Mouse (Mus musculus) liver, postnatal 0 days (tissue): Measurements from ENCODE around the gene Clybl. TPM values are rescaled to one million over a fixed set of nuclear protein-coding genes. Genes with fewer than 3 reads are reported as not detected.
A peak's percentile ranks its signal among the peaks of the same experiment; 100 is the strongest.

Experiments used
- ATAC-seq: fragments of 200-750 bp; cut with Nextera tagmentation; 2 replicates; pipeline ENCODE4 v1.8.0; 2017; ENCODE audit warnings: mild to moderate bottlenecking, moderate library complexity
- DNase-seq: peaks from one replicate; pipeline ENCODE4 v3.0.0-alpha.2; 2016
- H3K27ac ChIP-seq: fragments of 300-500 bp; sonication (generic); 2 replicates; pipeline ENCODE4 v1.5.1; 2014; ENCODE audit warnings: antibody characterized with exemption, moderate library complexity, mild to moderate bottlenecking, low read depth
- H3K27me3 ChIP-seq: fragments of 300-500 bp; sonication (generic); 2 replicates; pipeline ENCODE4 v1.6.1; 2014; ENCODE audit warnings: low read length, control low read depth, mixed read lengths; ENCODE audit not compliant: insufficient read depth
- H3K36me3 ChIP-seq: fragments of 300-500 bp; sonication (generic); replicated peaks from 2 replicates; pipeline ENCODE4 v1.6.1; 2014; ENCODE audit warnings: mild to moderate bottlenecking, control low read depth, low read length, moderate library complexity, mixed read lengths; ENCODE audit not compliant: insufficient read depth
- H3K4me1 ChIP-seq: fragments of 300-500 bp; sonication (generic); 2 replicates; pipeline ENCODE4 v1.6.1; 2014; ENCODE audit warnings: antibody characterized with exemption, mild to moderate bottlenecking, control low read depth; ENCODE audit not compliant: insufficient read depth
- H3K4me2 ChIP-seq: fragments of 300-500 bp; sonication (generic); 2 replicates; pipeline ENCODE4 v1.6.1; 2014; ENCODE audit warnings: low read depth, mild to moderate bottlenecking, low read length, moderate library complexity, mixed read lengths
- H3K4me3 ChIP-seq: fragments of 300-500 bp; sonication (generic); 2 replicates; pipeline ENCODE4 v1.5.1; 2014; ENCODE audit warnings: low read depth, low read length
- H3K9ac ChIP-seq: fragments of 300-500 bp; sonication (generic); replicated peaks from 2 replicates; pipeline ENCODE4 v1.6.1; 2014; ENCODE audit warnings: mild to moderate bottlenecking, moderate library complexity
- H3K9me3 ChIP-seq: fragments of 300-500 bp; sonication (generic); 2 replicates; pipeline ENCODE4 v1.6.1; 2016; ENCODE audit warnings: mild to moderate bottlenecking, control low read depth, low read length, mixed read lengths
- CTCF ChIP-seq: sonication (generic); IDR thresholded peaks from 2 replicates; pipeline ENCODE4 v1.5.1; 2016; ENCODE audit warnings: antibody characterized with exemption, low read depth
- EP300 ChIP-seq: IDR thresholded peaks from 2 replicates; pipeline ENCODE4 v1.6.1; 2016; ENCODE audit warnings: antibody characterized with exemption, low read depth, mild to moderate bottlenecking
- WGBS: fragments of 180-500 bp; shearing (Covaris S2); extraction: QIAGEN DNeasy Blood & Tissue Kit; methylation state at CpG from one replicate; pipeline ENCODE4 v1.1.7; 2014; ENCODE audit not compliant: insufficient replicate concordance; 5-methylcytosine and 5-hydroxymethylcytosine counted together
- polyA plus RNA-seq: library from polyadenylated mRNA; unstranded; fragments of >200 nt; fragmentation: Nextera tagmentation; extraction: Ambion mirVana; gene quantifications from 2 replicates; pipeline ENCODE4 v1.2.1, GENCODE M21; 2015

The Clybl gene
- polyA plus RNA-seq, 1 experiment from 2014 or later, result 36.0 TPM

DNA sequence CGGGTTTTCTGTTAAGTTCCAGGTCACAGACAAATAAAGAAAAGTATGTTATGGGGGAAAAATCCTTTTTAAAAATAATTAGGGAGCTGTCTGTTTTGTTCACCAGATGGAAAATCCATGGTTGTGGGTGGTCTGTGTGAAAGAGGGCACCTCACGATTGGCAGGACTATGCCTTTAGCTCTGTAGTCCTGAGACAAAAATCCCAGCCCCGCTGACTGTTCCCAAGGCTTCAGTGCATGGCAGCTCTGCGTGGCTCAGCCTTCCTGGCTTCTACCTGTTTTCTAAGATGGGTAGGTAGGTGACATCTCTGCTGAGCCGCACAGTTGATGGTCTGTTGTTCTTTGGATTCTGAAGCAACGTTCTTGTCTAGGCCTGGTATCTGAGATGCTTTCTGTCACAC, 32.6 kb downstream of the Clybl start:
- Histone ChIP-seq H3K9ac (no peak overlapping the region), H3K36me3 (no peaks in the 10 kb centered on the region), H3K4me3 (no peak overlapping the region), H3K9me3 (no peaks in the 10 kb centered on the region), H3K27me3 (no peaks in the 10 kb centered on the region), H3K27ac (no peak overlapping the region), H3K4me1 (peaks cover 4% of the 10 kb centered on the region; the same call in 1 of the 2 replicates), H3K4me2 (no peak overlapping the region)
- DNase-seq (no peak), ATAC-seq (no peak)
- 87% methylated on average over 6 of the region's 6 CpGs for WGBS
- no peak for TF ChIP-seq CTCF
- no peak for TF ChIP-seq EP300

DNA sequence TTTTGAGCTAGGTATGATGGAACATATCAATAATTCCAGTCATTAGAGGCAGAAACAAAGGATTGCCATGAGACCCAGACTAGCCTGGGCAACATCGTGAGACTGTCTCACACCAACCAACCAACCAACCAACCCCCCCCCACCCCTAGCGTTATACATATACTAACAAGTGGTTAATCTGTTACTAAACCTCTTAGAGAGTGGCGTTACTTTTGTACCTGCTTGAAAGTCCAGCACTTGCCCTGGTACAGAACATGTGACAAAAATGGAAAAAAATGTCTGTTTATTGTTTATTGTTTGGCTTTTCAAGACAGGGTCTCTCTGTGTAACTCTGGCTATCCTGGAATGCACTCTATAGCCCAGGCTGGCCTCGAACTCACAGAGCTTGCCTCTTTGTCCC, 35.7 kb downstream of the Clybl start:
- no peak overlapping the region for H3K4me3 ChIP-seq
- H3K4me2 ChIP-seq, result no peak overlapping the region
- no peaks in the 10 kb centered on the region for H3K9me3 ChIP-seq
- no peak overlapping the region for H3K27ac ChIP-seq
- peaks cover 4% of the 10 kb centered on the region; the same call in 1 of the 2 replicates for H3K4me1 ChIP-seq
- no peak for TF ChIP-seq EP300
- no peak for TF ChIP-seq CTCF
- no peaks in the 10 kb centered on the region for H3K36me3 ChIP-seq
- ATAC-seq (no peak; the same call in 1 of the 2 replicates), DNase-seq (no peak)
- no peaks in the 10 kb centered on the region for H3K27me3 ChIP-seq
- 58% methylated on average over 4 of the region's 4 CpGs for WGBS
- no peak overlapping the region for H3K9ac ChIP-seq

DNA sequence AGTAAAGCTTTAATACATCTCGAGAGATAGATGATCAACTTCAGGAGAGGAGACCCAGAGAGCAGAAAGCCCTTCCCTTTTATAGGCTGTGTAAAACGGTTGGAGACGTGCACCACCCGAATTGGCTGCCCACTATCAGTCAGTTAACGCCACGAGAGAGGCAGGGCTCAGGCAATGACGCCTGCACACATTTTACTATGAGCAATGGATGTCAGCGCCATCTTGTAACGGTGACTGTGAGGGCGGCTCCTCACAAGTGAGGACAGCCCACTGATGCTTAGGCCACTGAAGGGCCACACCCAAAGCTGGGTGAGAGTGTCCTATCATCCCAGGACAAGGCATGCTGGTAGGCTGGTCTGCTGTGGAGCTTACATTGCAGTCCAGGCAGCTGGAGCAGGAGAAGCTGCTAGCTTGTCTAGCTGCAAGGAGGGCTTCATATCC, 41.5 kb downstream of the Clybl start:
- Histone ChIP-seq H3K4me1 (peaks cover 4% of the 10 kb centered on the region; the same call in 1 of the 2 replicates), H3K27ac (no peak overlapping the region), H3K36me3 (no peaks in the 10 kb centered on the region), H3K9me3 (no peaks in the 10 kb centered on the region), H3K9ac (no peak overlapping the region), H3K4me3 (no peak overlapping the region), H3K4me2 (0 out of 2 replicates have a peak overlapping the region, but pooled peaks have one; percentile 27), H3K27me3 (no peaks in the 10 kb centered on the region)
- no peak for DNase-seq
- no peak for TF ChIP-seq CTCF
- no peak for TF ChIP-seq EP300
- ATAC-seq, result peak; percentile 50
- WGBS, result 62% methylated on average over 10 of the region's 10 CpGs

DNA sequence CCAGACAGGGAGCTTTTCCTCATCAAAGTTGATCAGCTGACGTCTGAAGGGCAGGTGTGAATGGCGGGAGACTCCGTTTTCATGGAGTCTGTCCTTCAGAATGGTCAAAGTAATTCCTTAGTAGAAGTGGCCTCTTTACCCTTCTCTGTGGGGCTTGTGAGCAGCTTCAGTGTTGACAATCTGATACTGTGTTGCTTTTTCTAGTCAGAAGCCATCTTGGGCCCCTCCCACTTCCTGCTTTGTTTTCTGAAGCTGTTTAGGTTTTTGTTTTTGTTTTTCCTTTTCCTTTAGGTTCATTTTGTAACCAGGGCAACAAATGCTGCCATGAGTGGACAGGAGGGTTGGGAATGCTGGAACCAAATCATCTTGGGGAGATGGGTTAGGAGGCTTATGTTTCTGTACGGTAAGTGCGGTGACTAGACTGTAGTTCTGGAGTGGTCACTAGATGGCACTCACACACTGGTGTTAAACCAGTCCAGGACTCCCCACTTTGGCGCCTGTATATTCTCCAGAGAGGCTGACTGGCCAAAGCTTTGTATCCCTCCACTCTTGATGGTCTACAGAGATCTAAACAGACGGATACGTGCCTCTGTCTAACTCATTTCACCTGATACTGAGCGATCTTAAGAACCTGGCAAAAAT, 42.1 kb downstream of the Clybl start:
- DNase-seq (peak; percentile 68), ATAC-seq (peak; percentile 79)
- WGBS, result 19% methylated on average over 9 of the region's 9 CpGs
- Histone ChIP-seq H3K36me3 (no peaks in the 10 kb centered on the region), H3K9me3 (no peaks in the 10 kb centered on the region), H3K4me1 (peaks cover 4% of the 10 kb centered on the region; the same call in 1 of the 2 replicates), H3K27me3 (no peaks in the 10 kb centered on the region), H3K9ac (no peak overlapping the region), H3K4me2 (0 out of 2 replicates have a peak overlapping the region, but pooled peaks have one; percentile 27), H3K27ac (no peak overlapping the region), H3K4me3 (peak overlapping the region; percentile 21; the same call in 1 of the 2 replicates)
- TF ChIP-seq CTCF, result peak; percentile 83
- no peak for TF ChIP-seq EP300

DNA sequence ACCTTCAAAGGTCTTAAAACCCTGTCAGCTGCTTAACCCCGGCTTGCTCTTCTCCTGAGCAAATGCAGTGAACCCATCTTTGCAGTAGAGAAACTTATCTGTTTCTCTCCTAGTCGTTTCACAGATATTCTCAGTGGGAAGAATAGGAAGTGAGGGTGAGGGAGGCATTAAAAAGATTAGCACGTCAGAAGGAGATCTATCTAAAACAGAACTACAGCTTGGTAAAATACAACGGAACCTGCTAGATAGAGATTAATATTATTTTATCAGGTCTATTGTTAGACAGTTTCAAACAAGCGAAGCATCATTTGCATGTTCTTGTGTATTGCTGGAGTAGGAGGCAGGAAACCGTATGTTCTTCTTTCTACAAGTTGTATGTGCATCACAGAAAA, 42.6 kb downstream of the Clybl start:
- no peak for DNase-seq

DNA sequence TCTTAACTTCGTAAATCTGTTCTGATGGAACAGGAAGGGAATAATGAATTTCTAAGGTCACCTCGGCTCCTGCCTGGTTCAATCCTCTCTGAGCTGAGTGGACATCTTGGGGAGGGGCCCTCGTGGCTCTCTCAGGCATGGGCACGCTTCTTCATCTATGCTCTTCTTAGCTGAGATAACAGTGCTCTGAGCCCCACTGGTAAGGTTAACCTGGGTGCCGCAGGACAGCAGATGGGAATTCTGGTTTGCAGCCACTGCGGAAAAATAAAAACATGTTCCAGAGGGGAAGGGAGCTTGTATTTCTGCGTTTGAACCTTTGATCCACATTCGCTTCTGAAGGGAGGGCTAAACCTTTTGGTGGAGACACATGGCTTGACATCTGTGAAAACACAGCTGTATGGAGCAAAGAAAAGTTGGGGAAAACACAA, 43.0 kb downstream of the Clybl start:
- WGBS, result 62% methylated on average over 8 of the region's 8 CpGs
- Histone ChIP-seq H3K4me2 (no peak overlapping the region), H3K27me3 (no peaks in the 10 kb centered on the region), H3K36me3 (no peaks in the 10 kb centered on the region), H3K9me3 (no peaks in the 10 kb centered on the region), H3K4me3 (no peak overlapping the region), H3K9ac (no peak overlapping the region), H3K4me1 (peaks cover 4% of the 10 kb centered on the region; the same call in 1 of the 2 replicates), H3K27ac (no peak overlapping the region)
- no peak for ATAC-seq
- TF ChIP-seq EP300, result no peak
- TF ChIP-seq CTCF, result no peak
- no peak for DNase-seq

More for the DNA sequence above, 42.6 kb downstream of the Clybl start:
- H3K36me3 ChIP-seq, result no peaks in the 10 kb centered on the region
- no peak for TF ChIP-seq CTCF
- peak; percentile 15; the same call in 1 of the 2 replicates for TF ChIP-seq EP300
- H3K27ac ChIP-seq, result no peak overlapping the region
- no peak for ATAC-seq
- no peak overlapping the region for H3K4me3 ChIP-seq
- peaks cover 4% of the 10 kb centered on the region; the same call in 1 of the 2 replicates for H3K4me1 ChIP-seq
- H3K9me3 ChIP-seq, result no peaks in the 10 kb centered on the region
- no peak overlapping the region for H3K4me2 ChIP-seq
- H3K27me3 ChIP-seq, result no peaks in the 10 kb centered on the region
- no peak overlapping the region for H3K9ac ChIP-seq
- 45% methylated on average over 6 of the region's 6 CpGs for WGBS
